Mouse (Mus musculus): ENCODE results near the gene Syngr2.
A peak's percentile ranks its signal among the peaks of the same experiment; 100 is the strongest.

DNA sequence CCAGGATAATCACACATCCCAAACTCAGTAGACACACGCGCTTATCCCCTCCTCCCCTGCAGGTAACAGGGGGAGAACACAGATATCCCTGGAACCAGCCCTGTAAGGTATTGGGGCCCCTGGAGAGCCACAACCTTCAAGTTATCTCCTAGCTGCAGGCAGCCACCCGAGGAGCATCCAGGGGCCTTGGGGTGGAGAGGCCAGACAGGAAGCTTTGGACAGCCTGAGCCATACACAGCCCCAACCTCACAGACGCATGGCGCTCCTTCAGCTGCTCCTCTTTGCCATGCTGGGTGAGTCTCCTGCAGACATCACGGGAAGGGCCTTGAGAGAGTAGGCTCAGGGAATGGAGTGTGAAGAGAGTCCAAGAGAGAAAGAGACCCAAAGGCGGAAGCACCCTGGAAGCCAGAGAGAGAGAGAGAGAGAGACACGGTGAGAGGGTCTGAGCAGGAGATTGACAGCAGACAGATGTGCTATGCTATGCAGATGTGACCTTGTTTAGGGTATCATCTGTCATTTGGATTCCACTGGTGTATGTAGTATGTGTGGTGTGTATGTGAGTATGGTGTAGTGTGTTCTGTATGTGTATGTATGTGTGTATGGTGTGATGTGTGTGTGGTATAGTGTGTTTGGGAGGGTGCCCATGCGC lies 11.8 kb upstream of the Syngr2 start, which contains the start of gene 6030468B19Rik:
- TF ChIP-seq CTCF (IDR thresholded peaks at IDR 0.05 in 2 of 3, conservative IDR thresholded peaks at IDR 0.05 in 1 of 3; ENCODE audit: control insufficient read depth in 1 of 3, insufficient read depth in 1 of 3, low read depth in 2 of 3, low read length in 3 of 3, poor library complexity in 1 of 3, severe bottlenecking in 1 of 3) (no peak), KAT2A (conservative IDR thresholded peaks at IDR 0.05; ENCODE audit: low read depth, low read length) (no peak), RAD21 (IDR thresholded peaks at IDR 0.05; ENCODE audit: low read depth, low read length) (no peak), MAZ (IDR thresholded peaks at IDR 0.05; ENCODE audit: low read depth, low read length) (no peak), GATA1 (IDR thresholded peaks at IDR 0.05; ENCODE audit: low read depth, low read length) (peak; percentile 41), UBTF (IDR thresholded peaks at IDR 0.05; ENCODE audit: borderline replicate concordance, insufficient read depth, low read depth, low read length) (no peak), ELF1 (IDR thresholded peaks at IDR 0.05; ENCODE audit: low read depth, low read length) (no peak), NELFE (IDR thresholded peaks at IDR 0.05; ENCODE audit: low read depth, low read length) (peak; percentile 39), SIN3A (IDR thresholded peaks at IDR 0.05; ENCODE audit: low read length) (peak; percentile 34; the same call in 1 of the 2 replicates), USF2 (IDR thresholded peaks at IDR 0.05; ENCODE audit: borderline replicate concordance in 1 of 2, insufficient read depth in 1 of 2, low read depth in 1 of 2, low read length in 2 of 2) (no peak), TBP (IDR thresholded peaks at IDR 0.05; ENCODE audit: low read depth, low read length) (0 out of 2 replicates have a peak, but pooled peaks have one; percentile 34), USF1 (IDR thresholded peaks at IDR 0.05; ENCODE audit: low read depth, low read length) (no peak), POLR2A (IDR thresholded peaks at IDR 0.05; ENCODE audit: control insufficient read depth in 1 of 2, insufficient read depth in 1 of 2, low read depth in 1 of 2, low read length in 2 of 2, poor library complexity in 1 of 2) (peak in 1 of 2 experiments; percentile 19; a peak in 1 of 4 replicates)

Measured in MEL (cell line).